Mouse (Mus musculus) stomach, embryonic 14.5 days (tissue): Measurements from ENCODE around the gene Eya4. TPM values are rescaled to one million over a fixed set of nuclear protein-coding genes. Genes with fewer than 3 reads are reported as not detected.

ENCODE experiments used
- ATAC-seq: fragments of 200-750 bp; cut with Nextera tagmentation; 2 replicates; pipeline ENCODE4 v1.8.0; 2017; ENCODE audit warnings: low read depth, moderate TSS enrichment; ENCODE audit not compliant: insufficient number of reproducible peaks, insufficient read depth, low FRiP score
- H3K27ac ChIP-seq: fragments of 300-500 bp; sonication (generic); 2 replicates; pipeline ENCODE4 v1.5.1; 2014; ENCODE audit warnings: mild to moderate bottlenecking, low read length, moderate library complexity, mixed read lengths
- H3K27me3 ChIP-seq: fragments of 300-500 bp; sonication (generic); 2 replicates; pipeline ENCODE4 v1.6.1; 2014; ENCODE audit warnings: low read length, control low read depth, mixed read lengths; ENCODE audit not compliant: control insufficient read depth, insufficient read depth
- H3K36me3 ChIP-seq: fragments of 300-500 bp; sonication (generic); 2 replicates; pipeline ENCODE4 v1.6.1; 2014; ENCODE audit warnings: mild to moderate bottlenecking, control low read depth, low read length, moderate library complexity, mixed read lengths; ENCODE audit not compliant: control insufficient read depth, insufficient read depth
- H3K4me1 ChIP-seq: fragments of 300-500 bp; sonication (generic); 2 replicates; pipeline ENCODE4 v1.6.1; 2014; ENCODE audit warnings: low read length, control low read depth, mixed read lengths; ENCODE audit not compliant: control insufficient read depth, insufficient read depth
- H3K4me2 ChIP-seq: fragments of 300-500 bp; sonication (generic); replicated peaks from 2 replicates; pipeline ENCODE4 v1.6.1; 2014; ENCODE audit warnings: low read depth, low read length, control low read depth
- H3K4me3 ChIP-seq: fragments of 300-500 bp; sonication (generic); 2 replicates; pipeline ENCODE4 v1.5.1; 2014; ENCODE audit warnings: low read depth, low read length, control low read depth
- H3K9ac ChIP-seq: fragments of 300-500 bp; sonication (generic); replicated peaks from 2 replicates; pipeline ENCODE4 v1.6.1; 2014; ENCODE audit warnings: low read depth, mild to moderate bottlenecking, control low read depth, low read length, moderate library complexity, mixed read lengths
- H3K9me3 ChIP-seq: fragments of 300-500 bp; sonication (generic); 2 replicates; pipeline ENCODE4 v1.6.1; 2016; ENCODE audit warnings: low read depth, low read length, control low read depth; ENCODE audit not compliant: control insufficient read depth
- WGBS: fragments of 180-500 bp; shearing (Covaris S2); extraction: QIAGEN DNeasy Blood & Tissue Kit; methylation state at CpG from one replicate; pipeline ENCODE4 v1.1.7; 2014; 5-methylcytosine and 5-hydroxymethylcytosine counted together
- polyA plus RNA-seq: library from polyadenylated mRNA; unstranded; fragments of >200 nt; fragmentation: Nextera tagmentation; extraction: Ambion mirVana; gene quantifications from 2 replicates; pipeline ENCODE4 v1.2.1, GENCODE M21; 2014

Gene Eya4
- polyA plus RNA-seq, 1 experiment from 2014 or later: 1.7 TPM

DNA sequence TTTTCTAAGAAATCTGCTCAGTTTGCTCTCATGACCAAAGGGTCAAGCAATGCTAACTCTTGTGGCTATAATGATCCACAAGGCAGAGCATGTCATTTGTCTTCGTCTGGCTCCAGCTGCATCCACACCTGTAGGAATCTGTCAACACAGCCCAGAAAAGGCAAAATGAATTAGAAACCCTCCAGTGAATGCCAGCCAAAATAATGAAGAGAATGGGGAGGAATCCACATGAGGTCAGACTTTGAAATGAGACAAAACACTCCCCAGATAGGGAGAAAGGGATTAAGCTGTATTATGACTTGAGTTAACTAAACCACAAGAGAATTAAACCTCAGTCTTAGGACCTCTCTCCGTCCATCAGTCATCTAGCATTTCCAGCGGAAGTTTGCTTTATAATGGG lies 130.2 kb downstream of the Eya4 start:
- H3K4me2 ChIP-seq: no peak overlapping the region
- no peaks in the 10 kb centered on the region for H3K9me3 ChIP-seq
- H3K27me3 ChIP-seq: no peaks in the 10 kb centered on the region
- H3K9ac ChIP-seq: no peak overlapping the region
- 0 out of 2 replicates have a peak, but pooled peaks cover 5% of the 10 kb centered on the region for H3K4me1 ChIP-seq
- H3K4me3 ChIP-seq: no peak overlapping the region
- no peaks in the 10 kb centered on the region for H3K36me3 ChIP-seq
- no peak overlapping the region for H3K27ac ChIP-seq
- WGBS: 26% methylated on average over 3 of the region's 3 CpGs
- no peak for ATAC-seq

DNA sequence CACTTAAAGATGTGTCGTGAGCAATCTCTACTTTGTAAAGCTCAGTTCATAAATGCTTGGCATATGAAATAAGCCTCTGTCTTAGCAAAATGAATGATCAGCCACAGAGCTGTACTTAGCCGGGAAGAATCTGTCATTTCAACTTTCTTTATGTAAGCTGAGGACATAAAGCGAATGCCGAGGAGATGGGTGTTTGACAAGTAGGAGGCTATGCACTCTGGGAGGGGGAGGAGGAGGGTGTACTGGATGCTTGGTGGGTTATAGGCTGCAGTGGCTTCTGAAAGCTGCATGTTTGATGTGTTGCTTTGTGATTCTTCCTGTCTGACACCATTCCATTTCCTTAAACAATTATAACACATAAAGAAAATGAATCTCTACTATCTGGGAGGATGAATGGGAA lies 133.8 kb downstream of the Eya4 start:
- 16% methylated on average over 4 of the region's 4 CpGs for WGBS
- Histone ChIP-seq H3K4me3 (no peak overlapping the region), H3K27me3 (no peaks in the 10 kb centered on the region), H3K36me3 (no peaks in the 10 kb centered on the region), H3K9me3 (no peaks in the 10 kb centered on the region), H3K27ac (no peak overlapping the region), H3K9ac (no peak overlapping the region), H3K4me1 (0 out of 2 replicates have a peak, but pooled peaks cover 5% of the 10 kb centered on the region), H3K4me2 (no peak overlapping the region)
- ATAC-seq: no peak

DNA sequence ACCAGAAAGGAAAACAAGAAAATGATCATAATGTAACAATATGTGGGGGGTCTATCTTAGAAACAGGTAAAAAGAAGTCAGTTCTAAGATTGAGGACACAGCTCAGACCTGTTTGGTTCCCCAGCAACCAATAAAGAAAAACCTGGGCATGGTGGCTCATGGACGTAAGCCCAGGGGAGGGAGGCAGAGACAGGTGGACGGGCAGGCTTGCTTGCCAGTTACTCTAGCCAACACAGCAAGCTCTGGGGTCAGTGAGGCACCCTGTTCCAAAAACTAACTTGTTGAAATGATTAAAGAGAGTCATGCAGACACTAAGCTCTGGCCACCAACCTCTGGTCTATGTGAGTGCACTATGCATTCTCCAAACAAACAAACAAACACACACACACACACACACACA lies 139.2 kb downstream of the Eya4 start:
- Histone ChIP-seq H3K9ac (no peak overlapping the region), H3K4me1 (no peaks in the 10 kb centered on the region), H3K4me2 (no peak overlapping the region), H3K4me3 (no peak overlapping the region), H3K27ac (no peak overlapping the region), H3K36me3 (no peaks in the 10 kb centered on the region), H3K9me3 (no peaks in the 10 kb centered on the region), H3K27me3 (no peaks in the 10 kb centered on the region)
- ATAC-seq: no peak
- 95% methylated on average over 2 of the region's 2 CpGs for WGBS

DNA sequence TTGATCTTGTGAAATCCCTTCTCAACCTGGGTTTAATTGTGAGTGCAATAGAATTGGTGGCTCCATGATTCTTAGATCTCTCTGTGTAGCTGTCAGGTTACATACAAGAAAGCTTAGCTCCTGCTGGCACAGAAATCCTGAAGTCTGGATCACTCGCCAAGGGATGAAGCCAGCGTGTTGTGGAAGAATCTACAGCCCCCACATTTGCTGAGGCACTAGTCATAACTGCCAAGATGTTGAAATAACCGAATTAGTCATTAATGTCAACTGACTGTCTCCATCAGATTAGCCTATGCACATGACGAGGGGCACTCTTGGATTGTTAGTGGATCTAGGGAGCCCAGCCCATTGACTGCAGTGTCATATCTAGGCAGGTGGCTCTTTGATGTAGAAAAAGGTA lies 146.7 kb downstream of the Eya4 start:
- H3K4me3 ChIP-seq: no peak overlapping the region
- H3K27me3 ChIP-seq: no peaks in the 10 kb centered on the region
- no peak for ATAC-seq
- no peak overlapping the region for H3K4me2 ChIP-seq
- WGBS: 77% methylated on average over 4 of the region's 4 CpGs
- no peaks in the 10 kb centered on the region for H3K9me3 ChIP-seq
- H3K27ac ChIP-seq: no peak overlapping the region
- H3K36me3 ChIP-seq: no peaks in the 10 kb centered on the region
- H3K9ac ChIP-seq: no peak overlapping the region
- H3K4me1 ChIP-seq: no peaks in the 10 kb centered on the region

DNA sequence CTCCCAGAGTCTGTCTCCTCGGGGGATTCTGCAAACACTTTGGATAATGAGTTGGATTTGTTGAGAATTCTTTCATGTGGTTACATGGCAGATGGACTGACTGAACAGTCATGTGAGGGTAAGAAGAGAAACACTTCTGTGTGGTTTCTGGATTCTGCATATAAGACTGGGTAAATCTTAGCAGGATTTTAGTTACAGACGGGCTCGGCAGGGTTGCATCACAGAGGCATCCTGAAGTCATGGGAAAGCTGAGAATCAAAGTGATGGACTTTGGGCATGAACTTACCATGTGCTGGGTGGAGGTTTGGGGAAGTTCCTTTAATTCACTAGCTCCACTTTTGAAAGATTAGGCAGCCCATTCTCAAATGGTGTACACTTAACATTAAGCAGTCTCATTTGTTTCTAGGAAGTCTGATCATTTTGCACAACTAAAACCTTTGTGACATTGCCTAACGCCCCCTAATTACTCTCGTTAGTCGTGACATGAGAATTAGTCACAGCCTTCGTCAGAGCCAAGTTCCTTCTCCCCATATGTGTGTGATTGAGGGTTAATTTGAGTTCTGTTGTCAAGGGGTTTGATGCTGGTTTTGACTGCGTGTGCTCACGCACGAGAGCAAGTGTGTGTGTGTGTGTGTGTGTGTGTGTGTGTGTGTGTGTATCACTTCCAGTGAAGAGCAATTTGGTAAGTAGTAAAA lies 147.3 kb downstream of the Eya4 start:
- WGBS: 79% methylated on average over 10 of the region's 10 CpGs
- no peak overlapping the region for H3K9ac ChIP-seq
- H3K36me3 ChIP-seq: no peaks in the 10 kb centered on the region
- H3K4me1 ChIP-seq: no peaks in the 10 kb centered on the region
- H3K27me3 ChIP-seq: no peaks in the 10 kb centered on the region
- no peak overlapping the region for H3K4me2 ChIP-seq
- no peaks in the 10 kb centered on the region for H3K9me3 ChIP-seq
- no peak overlapping the region for H3K27ac ChIP-seq
- no peak overlapping the region for H3K4me3 ChIP-seq
- ATAC-seq: no peak

DNA sequence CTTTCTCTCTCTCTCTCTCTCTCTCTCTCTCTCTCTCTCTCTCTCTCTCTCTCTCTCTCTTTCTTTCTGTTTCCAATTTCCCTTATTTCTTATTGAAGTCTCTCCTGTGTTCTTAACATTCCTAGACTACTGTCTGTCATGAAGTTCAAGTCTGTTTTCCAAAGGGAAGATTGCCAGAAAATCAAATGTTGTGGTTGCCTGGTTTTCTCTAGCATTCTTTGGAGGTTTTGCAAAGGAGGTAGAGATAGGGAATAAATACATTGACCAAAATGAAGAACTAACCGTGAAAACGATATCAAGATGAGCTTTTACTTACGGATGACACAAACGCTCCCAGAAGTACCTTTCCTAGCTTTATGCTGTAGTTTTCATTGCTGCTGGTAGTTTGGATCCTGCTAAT lies 148.0 kb downstream of the Eya4 start:
- 96% methylated on average over 4 of the region's 4 CpGs for WGBS
- no peak for ATAC-seq
- Histone ChIP-seq H3K4me3 (no peak overlapping the region), H3K36me3 (no peaks in the 10 kb centered on the region), H3K4me1 (no peaks in the 10 kb centered on the region; the same call in 1 of the 2 replicates), H3K4me2 (no peak overlapping the region), H3K27ac (no peak overlapping the region), H3K9ac (no peak overlapping the region), H3K27me3 (no peaks in the 10 kb centered on the region), H3K9me3 (no peaks in the 10 kb centered on the region)

DNA sequence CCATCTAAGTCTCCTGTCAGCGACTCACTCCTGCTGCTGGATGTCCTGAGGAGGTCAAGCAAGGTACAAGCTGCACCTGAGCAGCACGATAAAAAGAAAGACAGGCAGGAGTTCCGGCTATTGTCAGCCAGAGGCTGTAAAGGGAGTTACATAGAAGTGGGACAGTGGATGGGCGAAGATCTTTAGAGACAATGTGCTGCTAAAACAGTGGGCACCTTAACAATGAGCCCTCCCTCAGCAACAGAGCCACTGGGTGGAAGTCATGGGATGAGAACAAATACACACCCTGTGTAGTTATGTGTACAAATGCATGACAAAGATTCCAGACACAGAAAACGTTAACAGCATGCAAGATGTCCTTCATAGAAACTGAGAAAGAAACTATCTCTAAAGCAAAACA lies 152.3 kb downstream of the Eya4 start:
- 61% methylated on average over 5 of the region's 5 CpGs for WGBS
- ATAC-seq: no peak

DNA sequence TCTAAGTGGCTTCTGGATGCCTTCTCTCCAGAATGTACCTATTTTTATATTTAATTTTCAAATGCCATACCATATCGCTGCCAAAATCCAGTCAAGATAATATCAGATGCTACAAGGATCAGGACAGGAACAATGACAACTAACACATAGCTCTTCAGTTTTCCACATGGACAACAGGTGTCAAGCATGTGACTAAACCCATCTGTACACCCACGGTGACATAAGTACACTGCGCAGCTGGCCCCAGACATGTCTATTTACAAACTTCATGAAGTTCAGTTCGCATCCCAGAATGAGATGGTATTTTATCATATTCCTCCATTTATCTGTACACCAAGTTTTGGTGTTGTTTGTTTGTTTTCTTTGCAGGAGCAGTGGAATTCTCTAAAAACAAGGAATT lies 154.2 kb downstream of the Eya4 start:
- H3K36me3 ChIP-seq: no peaks in the 10 kb centered on the region
- H3K9me3 ChIP-seq: no peaks in the 10 kb centered on the region
- H3K4me1 ChIP-seq: no peaks in the 10 kb centered on the region; the same call in 1 of the 2 replicates
- WGBS: 90% methylated on average over 4 of the region's 4 CpGs
- H3K4me2 ChIP-seq: no peak overlapping the region
- no peaks in the 10 kb centered on the region for H3K27me3 ChIP-seq
- no peak overlapping the region for H3K4me3 ChIP-seq
- no peak overlapping the region for H3K9ac ChIP-seq
- H3K27ac ChIP-seq: no peak overlapping the region
- ATAC-seq: no peak

More for the DNA sequence above, 152.3 kb downstream of the Eya4 start:
- no peaks in the 10 kb centered on the region; the same call in 1 of the 2 replicates for H3K4me1 ChIP-seq
- H3K36me3 ChIP-seq: no peaks in the 10 kb centered on the region
- H3K4me3 ChIP-seq: no peak overlapping the region
- H3K27ac ChIP-seq: no peak overlapping the region
- H3K9me3 ChIP-seq: no peaks in the 10 kb centered on the region
- H3K4me2 ChIP-seq: no peak overlapping the region
- H3K9ac ChIP-seq: no peak overlapping the region
- H3K27me3 ChIP-seq: no peaks in the 10 kb centered on the region

DNA sequence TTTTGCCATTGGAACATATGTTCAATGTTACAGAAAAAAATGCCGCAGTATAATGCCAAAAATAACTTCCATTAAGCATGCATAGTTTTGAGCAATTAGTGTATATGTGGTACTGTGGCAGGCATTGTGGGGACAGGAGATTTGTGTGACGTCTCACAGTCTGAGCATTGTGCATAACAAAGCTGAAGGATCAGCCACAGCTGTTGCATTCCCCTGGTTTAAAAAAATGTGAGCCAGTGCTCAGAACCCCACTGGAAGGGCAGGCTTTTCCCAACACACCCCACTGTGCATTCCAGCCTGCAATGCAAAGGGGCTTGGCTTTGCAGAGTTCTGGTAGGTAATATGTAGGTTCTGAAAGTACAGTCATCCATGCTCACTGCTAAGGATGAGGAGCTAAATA lies 155.2 kb downstream of the Eya4 start:
- WGBS: 28% methylated on average over 2 of the region's 2 CpGs

More for the DNA sequence above, 155.2 kb downstream of the Eya4 start:
- Histone ChIP-seq H3K9ac (no peak overlapping the region), H3K27ac (no peak overlapping the region), H3K4me3 (no peak overlapping the region), H3K36me3 (no peaks in the 10 kb centered on the region), H3K9me3 (no peaks in the 10 kb centered on the region), H3K27me3 (no peaks in the 10 kb centered on the region), H3K4me1 (no peaks in the 10 kb centered on the region; the same call in 1 of the 2 replicates), H3K4me2 (no peak overlapping the region)
- ATAC-seq: no peak
